Mouse (Mus musculus): Measurements from ENCODE around the gene Hoxb6. TPM values are rescaled to one million over a fixed set of nuclear protein-coding genes. Genes with fewer than 3 reads are reported as not detected.

The Hoxb6 gene
- polyA plus RNA-seq, 1 experiment from 2014 or later = 5.7 TPM

GRCm38 (mm10) chr11:96344878-96345159, 52.5 kb downstream of the Hoxb6 start:
- Histone ChIP-seq H3K4me2 (replicated peaks; ENCODE audit: low read depth) (peak overlapping the region; percentile 69), H3K9ac (ENCODE audit: low read depth, low read length) (no peak overlapping the region; the same call in 1 of the 2 replicates), H3K27ac (ENCODE audit: low read depth, low read length) (peak overlapping the region; percentile 80), H3K9me3 (ENCODE audit: control insufficient read depth) (no peaks in the 10 kb centered on the region), H3K27me3 (replicated peaks; ENCODE audit: control insufficient read depth, insufficient read depth, low read length) (peaks cover 39% of the 10 kb centered on the region), H3K36me3 (ENCODE audit: control insufficient read depth, insufficient read depth) (no peaks in the 10 kb centered on the region; the same call in 1 of the 2 replicates), H3K4me1 (replicated peaks; ENCODE audit: control insufficient read depth, insufficient read depth, low read length) (peaks cover 9% of the 10 kb centered on the region; the same call in 1 of the 2 replicates), H3K4me3 (ENCODE audit: low read depth, low read length) (no peak overlapping the region)
- TF ChIP-seq CTCF (IDR thresholded peaks at IDR 0.05; ENCODE audit: low read depth) = no peak
- ATAC-seq = no peak
- 42% methylated on average over 6 of the region's 6 CpGs for WGBS

- peak overlapping the region; percentile 69 for H3K4me2 ChIP-seq (replicated peaks; ENCODE audit: low read depth)
- peaks cover 34% of the 10 kb centered on the region for H3K27me3 ChIP-seq (replicated peaks; ENCODE audit: control insufficient read depth, insufficient read depth, low read length)
- H3K9ac ChIP-seq (ENCODE audit: low read depth, low read length) = peak overlapping the region; percentile 37
- ATAC-seq = no peak
- H3K4me1 ChIP-seq (replicated peaks; ENCODE audit: control insufficient read depth, insufficient read depth, low read length) = peaks cover 6% of the 10 kb centered on the region; the same call in 1 of the 2 replicates
- H3K4me3 ChIP-seq (ENCODE audit: low read depth, low read length) = peak overlapping the region; percentile 37
- H3K36me3 ChIP-seq (ENCODE audit: control insufficient read depth, insufficient read depth) = no peaks in the 10 kb centered on the region; the same call in 1 of the 2 replicates
- H3K9me3 ChIP-seq (ENCODE audit: control insufficient read depth) = no peaks in the 10 kb centered on the region
- peak overlapping the region; percentile 80 for H3K27ac ChIP-seq (ENCODE audit: low read depth, low read length)
- TF ChIP-seq CTCF (IDR thresholded peaks at IDR 0.05; ENCODE audit: low read depth) = no peak
- WGBS = 16% methylated on average over 53 of the region's 56 CpGs
These were observed 53.1 kb downstream of the Hoxb6 start for GRCm38 (mm10) chr11:96345220-96345892.

- Histone ChIP-seq H3K4me2 (replicated peaks; ENCODE audit: low read depth) (peak overlapping the region; percentile 69), H3K9ac (ENCODE audit: low read depth, low read length) (peak overlapping the region; percentile 37), H3K36me3 (ENCODE audit: control insufficient read depth, insufficient read depth) (no peaks in the 10 kb centered on the region; the same call in 1 of the 2 replicates), H3K4me1 (replicated peaks; ENCODE audit: control insufficient read depth, insufficient read depth, low read length) (peaks cover 6% of the 10 kb centered on the region; the same call in 1 of the 2 replicates), H3K4me3 (ENCODE audit: low read depth, low read length) (peak overlapping the region; percentile 37), H3K27me3 (replicated peaks; ENCODE audit: control insufficient read depth, insufficient read depth, low read length) (peaks cover 30% of the 10 kb centered on the region), H3K27ac (ENCODE audit: low read depth, low read length) (peak overlapping the region; percentile 80), H3K9me3 (ENCODE audit: control insufficient read depth) (no peaks in the 10 kb centered on the region)
- ATAC-seq = no peak
- peak; percentile 51 for TF ChIP-seq CTCF (IDR thresholded peaks at IDR 0.05; ENCODE audit: low read depth)
- WGBS = 21% methylated on average over 44 of the region's 45 CpGs
These were observed 53.9 kb downstream of the Hoxb6 start for GRCm38 (mm10) chr11:96345893-96346806.

DNA sequence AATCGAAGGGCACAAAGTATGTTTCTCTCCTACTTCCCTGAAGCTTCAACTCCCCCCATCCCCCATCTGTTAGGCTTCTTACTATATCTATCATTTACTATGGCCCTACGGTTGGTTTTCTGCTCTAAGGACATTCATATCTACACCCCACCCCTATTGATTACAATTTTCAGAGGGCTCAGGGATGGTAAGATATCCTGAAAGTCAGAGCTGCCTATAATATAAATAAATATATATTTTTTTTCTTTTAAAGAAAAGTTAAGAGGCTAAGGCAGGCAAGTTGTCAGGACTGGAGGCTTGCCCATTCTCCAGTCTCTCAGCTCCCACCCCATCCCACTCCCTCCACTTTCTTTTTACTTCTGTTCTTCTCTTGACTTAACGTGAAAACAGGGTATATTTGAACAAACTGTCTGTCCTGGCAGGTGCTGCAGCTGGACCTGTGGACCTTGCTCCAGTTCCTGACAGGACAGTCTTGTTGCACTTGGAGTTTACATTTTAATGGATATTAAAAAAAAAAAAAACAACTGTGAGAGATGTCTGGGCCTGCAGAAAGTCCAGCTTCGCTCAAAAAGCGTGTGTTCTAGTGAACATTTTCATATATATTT, 54.7 kb downstream of the Hoxb6 start:
- Histone ChIP-seq H3K27ac (ENCODE audit: low read depth, low read length) (peak overlapping the region; percentile 35; the same call in 1 of the 2 replicates), H3K27me3 (replicated peaks; ENCODE audit: control insufficient read depth, insufficient read depth, low read length) (peaks cover 31% of the 10 kb centered on the region), H3K36me3 (ENCODE audit: control insufficient read depth, insufficient read depth) (no peaks in the 10 kb centered on the region; the same call in 1 of the 2 replicates), H3K4me3 (ENCODE audit: low read depth, low read length) (no peak overlapping the region), H3K9me3 (ENCODE audit: control insufficient read depth) (no peaks in the 10 kb centered on the region), H3K9ac (ENCODE audit: low read depth, low read length) (no peak overlapping the region), H3K4me1 (replicated peaks; ENCODE audit: control insufficient read depth, insufficient read depth, low read length) (peaks cover 6% of the 10 kb centered on the region; the same call in 1 of the 2 replicates), H3K4me2 (replicated peaks; ENCODE audit: low read depth) (no peak overlapping the region)
- TF ChIP-seq CTCF (IDR thresholded peaks at IDR 0.05; ENCODE audit: low read depth) = no peak
- ATAC-seq = no peak
- WGBS = 55% methylated on average over 5 of the region's 5 CpGs

DNA sequence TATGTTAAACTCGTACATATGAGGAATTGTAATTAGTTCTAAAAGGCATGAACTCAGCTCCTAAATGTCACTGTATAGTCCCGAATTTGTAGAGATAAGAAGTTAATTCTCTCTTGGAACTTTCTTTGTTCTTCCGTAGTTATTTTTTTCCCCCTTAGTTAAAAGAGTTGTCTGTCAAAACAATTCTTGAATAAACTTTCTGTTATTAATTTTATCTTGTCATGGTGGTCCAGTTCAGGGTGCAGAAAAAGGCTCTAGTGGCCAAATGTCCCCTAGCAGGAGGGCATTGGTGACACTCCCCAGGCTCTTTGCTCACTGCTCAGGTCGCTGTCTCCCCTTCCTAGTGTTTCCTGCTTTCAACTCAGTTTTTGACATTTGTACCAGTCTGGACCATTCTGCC, 55.4 kb downstream of the Hoxb6 start:
- no peak overlapping the region for H3K4me3 ChIP-seq (ENCODE audit: low read depth, low read length)
- H3K4me2 ChIP-seq (replicated peaks; ENCODE audit: low read depth) = 0 out of 2 replicates have a peak overlapping the region, but pooled peaks have one; percentile 21
- ATAC-seq = no peak
- peaks cover 32% of the 10 kb centered on the region for H3K27me3 ChIP-seq (replicated peaks; ENCODE audit: control insufficient read depth, insufficient read depth, low read length)
- no peak overlapping the region for H3K9ac ChIP-seq (ENCODE audit: low read depth, low read length)
- H3K27ac ChIP-seq (ENCODE audit: low read depth, low read length) = peak overlapping the region; percentile 17; the same call in 1 of the 2 replicates
- no peaks in the 10 kb centered on the region for H3K9me3 ChIP-seq (ENCODE audit: control insufficient read depth)
- no peak for TF ChIP-seq CTCF (IDR thresholded peaks at IDR 0.05; ENCODE audit: low read depth)
- WGBS = 38% methylated on average over 4 of the region's 4 CpGs
- H3K36me3 ChIP-seq (ENCODE audit: control insufficient read depth, insufficient read depth) = no peaks in the 10 kb centered on the region; the same call in 1 of the 2 replicates
- peaks cover 6% of the 10 kb centered on the region; the same call in 1 of the 2 replicates for H3K4me1 ChIP-seq (replicated peaks; ENCODE audit: control insufficient read depth, insufficient read depth, low read length)

Measured in intestine, postnatal 0 days (tissue).